Mouse (Mus musculus) CH12.LX (cell line): ENCODE data around the gene H2-T3. TPM values are rescaled to one million over a fixed set of nuclear protein-coding genes. Genes with fewer than 3 reads are reported as not detected.
A peak's percentile ranks its signal among the peaks of the same experiment; 100 is the strongest.
"Not testable (repeated sequence)": the region's sequence is repeated elsewhere in the genome, so short reads cannot be mapped to it uniquely, and the experiment has no call there.

Experiments
- DNase-seq: peaks from one replicate; pipeline ENCODE4 v3.0.0-alpha.2; 2013; ENCODE audit errors: extremely low read depth
- H3K27ac ChIP-seq: 2 replicates; pipeline ENCODE4 v1.5.1; 2012; ENCODE audit warnings: low read depth, mild to moderate bottlenecking, control low read depth, moderate library complexity; ENCODE audit not compliant: insufficient read depth
- H3K27me3 ChIP-seq: replicated peaks from 2 replicates; pipeline ENCODE3; 2012; ENCODE audit warnings: inconsistent platforms
- H3K36me3 ChIP-seq, 2 experiments: replicated peaks in 1 of 2; 2 replicates each; pipeline versions ENCODE3 to v1.6.1; 2012; ENCODE audit warnings: inconsistent platforms in 1 of 2, low read length in 1 of 2, mild to moderate bottlenecking in 1 of 2, mixed read lengths in 1 of 2, moderate library complexity in 1 of 2; ENCODE audit not compliant: control insufficient read depth in 1 of 2, insufficient read depth in 1 of 2
- H3K4me1 ChIP-seq, 2 experiments: 2 replicates each; pipeline ENCODE4 v1.6.1; 2012; ENCODE audit warnings: inconsistent platforms in 1 of 2, moderate library complexity in 1 of 2; ENCODE audit not compliant: insufficient read depth in 2 of 2, control insufficient read depth in 1 of 2
- H3K4me2 ChIP-seq: 2 replicates; pipeline ENCODE4 v1.6.1; 2012; ENCODE audit warnings: low read depth, mild to moderate bottlenecking, control low read depth; ENCODE audit not compliant: poor library complexity, insufficient read depth, severe bottlenecking
- H3K4me3 ChIP-seq, 3 experiments: fragments of 150-350 bp in 1 of 3; sonication (generic) in 1 of 3; replicated peaks in 1 of 3; 2 replicates each; pipeline versions ENCODE3 to v1.5.1; 2011 to 2012; ENCODE audit warnings: low read depth in 2 of 3, low read length in 2 of 3, mild to moderate bottlenecking in 2 of 3, moderate library complexity in 2 of 3, control low read depth in 1 of 3, improper control_type of control experiment in 1 of 3, inconsistent platforms in 1 of 3, mixed read lengths in 1 of 3; ENCODE audit not compliant: poor library complexity in 1 of 3
- H3K79me2 ChIP-seq: replicated peaks from 2 replicates; pipeline ENCODE4 v1.6.1; 2012; ENCODE audit warnings: mild to moderate bottlenecking, moderate library complexity; ENCODE audit not compliant: control insufficient read depth, poor library complexity, insufficient read depth, severe bottlenecking; ENCODE audit errors: extremely low read depth
- H3K9ac ChIP-seq: 2 replicates; pipeline ENCODE4 v1.6.1; 2012; ENCODE audit warnings: low read depth, mild to moderate bottlenecking, control low read depth, moderate library complexity; ENCODE audit not compliant: insufficient read depth
- H3K9me3 ChIP-seq: replicated peaks from 2 replicates; pipeline ENCODE3; 2012; ENCODE audit warnings: low read length, inconsistent platforms, mixed read lengths
- BHLHE40 ChIP-seq: IDR thresholded peaks from 2 replicates; pipeline ENCODE4 v1.6.1; 2011; ENCODE audit warnings: mild to moderate bottlenecking, low read depth, low read length, improper control_type of control experiment
- EP300 ChIP-seq: IDR thresholded peaks from 2 replicates; pipeline ENCODE4 v1.6.1; 2011; ENCODE audit warnings: low read length, improper control_type of control experiment
- HCFC1 ChIP-seq: IDR thresholded peaks from 2 replicates; pipeline ENCODE4 v1.6.1; 2012; ENCODE audit warnings: low read depth, mild to moderate bottlenecking, inconsistent platforms, low read length, improper control_type of control experiment
- IRF4 ChIP-seq: IDR thresholded peaks from 2 replicates; pipeline ENCODE4 v1.6.1; 2014; ENCODE audit warnings: low read depth, mild to moderate bottlenecking, inconsistent platforms, low read length, improper control_type of control experiment
- JUND ChIP-seq: conservative IDR thresholded peaks from 2 replicates; pipeline ENCODE4 v1.6.1; 2011; ENCODE audit warnings: low read depth, low read length, improper control_type of control experiment
- MEF2A ChIP-seq: IDR thresholded peaks from 2 replicates; pipeline ENCODE4 v1.6.1; 2014; ENCODE audit warnings: low read depth, mild to moderate bottlenecking, inconsistent platforms, low read length, improper control_type of control experiment, borderline replicate concordance
- MXI1 ChIP-seq: IDR thresholded peaks from 2 replicates; pipeline ENCODE4 v1.6.1; 2011; ENCODE audit warnings: mild to moderate bottlenecking, low read depth, low read length, improper control_type of control experiment
- NELFE ChIP-seq: IDR thresholded peaks from 2 replicates; pipeline ENCODE4 v1.6.1; 2011; ENCODE audit warnings: low read depth, low read length, improper control_type of control experiment
- PAX5 ChIP-seq: IDR thresholded peaks from 2 replicates; pipeline ENCODE4 v1.6.1; 2012; ENCODE audit warnings: low read length, inconsistent platforms, mixed read lengths
- RAD21 ChIP-seq: IDR thresholded peaks from 2 replicates; pipeline ENCODE4 v1.6.1; 2011; ENCODE audit warnings: low read depth, mild to moderate bottlenecking, low read length, improper control_type of control experiment, moderate library complexity
- RCOR1 ChIP-seq: conservative IDR thresholded peaks from 2 replicates; pipeline ENCODE4 v1.6.1; 2012; ENCODE audit warnings: low read depth, mild to moderate bottlenecking, inconsistent platforms, low read length, improper control_type of control experiment
- SIN3A ChIP-seq: IDR thresholded peaks from 2 replicates; pipeline ENCODE4 v1.6.1; 2012; ENCODE audit warnings: low read length, improper control_type of control experiment, inconsistent platforms
- SMC3 ChIP-seq: IDR thresholded peaks from 2 replicates; pipeline ENCODE4 v1.6.1; 2011; ENCODE audit warnings: low read depth, low read length, improper control_type of control experiment
- TBP ChIP-seq: conservative IDR thresholded peaks from 2 replicates; pipeline ENCODE4 v1.6.1; 2011; ENCODE audit warnings: low read depth, low read length, improper control_type of control experiment
- USF2 ChIP-seq: conservative IDR thresholded peaks from 2 replicates; pipeline ENCODE4 v1.6.1; 2011; ENCODE audit warnings: low read depth, low read length, improper control_type of control experiment
- ZKSCAN1 ChIP-seq: IDR thresholded peaks from 2 replicates; pipeline ENCODE4 v1.6.1; 2012; ENCODE audit warnings: low read depth, inconsistent platforms, low read length, improper control_type of control experiment, borderline replicate concordance
- dilution Hi-C: fragments of 300-500 bp; cut with MboI; formaldehyde crosslinking; loops from 2 replicates; pipeline ENCODE4 v1.14.3; 2020; ENCODE audit warnings: low sequenced_read_pairs; ENCODE audit not compliant: extremely low pct_unique_long_range_greater_than_20kb, extremely low pct_ligation_motif_present
- in situ Hi-C: fragments of 300-500 bp; cut with MboI; formaldehyde crosslinking; loops from 3 replicates; pipeline ENCODE4 v1.14.3; 2019; ENCODE audit warnings: low sequenced_read_pairs, low pct_ligation_motif_present, low pct_unique_long_range_greater_than_20kb, mixed read lengths
- polyA plus RNA-seq: library from polyadenylated mRNA; unstranded; fragments of >175 nt; gene quantifications from 2 replicates; pipeline ENCODE4 v1.2.1, GENCODE M21; 2012; ENCODE audit warnings: low read depth; ENCODE audit not compliant: insufficient read length
- total RNA-seq, 2 experiments: library from RNA; depleted of rRNA; stranded (reverse); fragments of 300-350 nt in 1 of 2; fragments of >200 nt in 1 of 2; gene quantifications; 2 replicates each; pipeline ENCODE4 v1.2.3; 2012 to 2014

Gene H2-T3
- total and polyA plus RNA-seq, 3 experiments, result 1.3 TPM; not detected in 2

- no peak for DNase-seq
- H3K4me3 ChIP-seq, result peak within 1 kb of the TSS in 1 of 3 experiments; percentile 35
- in situ Hi-C loops, result no loop called here
- H3K36me3 ChIP-seq, result no peaks in the 10 kb centered on the region
- no peak within 1 kb of the TSS for H3K9ac ChIP-seq
- dilution Hi-C loops, result no loop called here
- H3K4me2 ChIP-seq, result no peak within 1 kb of the TSS
- H3K27me3 ChIP-seq, result no peaks in the 10 kb centered on the region
- H3K27ac ChIP-seq, result no peak within 1 kb of the TSS
- TF ChIP-seq JUND (no peak), MEF2A (no peak), IRF4 (no peak), RAD21 (no peak), ZKSCAN1 (no peak), NELFE (no peak), SMC3 (no peak)
- no peaks in the 10 kb centered on the region for H3K9me3 ChIP-seq
- H3K79me2 ChIP-seq, result no peaks in the 10 kb centered on the region
- no peaks in the 10 kb centered on the region for H3K4me1 ChIP-seq
Observed at GRCm38 (mm10) chr17:36168039-36168652, 21.9 kb downstream of the H2-T3 start, which contains the start of gene Gm8909. Gm8909 (minus strand) TSS chr17:36168537.

- TF ChIP-seq JUND, result no peak
- TF ChIP-seq TBP, result no peak
- no peak for TF ChIP-seq IRF4
- TF ChIP-seq PAX5, result no peak
- no peak for TF ChIP-seq HCFC1
- TF ChIP-seq USF2, result no peak
- no peak for TF ChIP-seq EP300
- no peak for TF ChIP-seq BHLHE40
- no peak for TF ChIP-seq ZKSCAN1
- TF ChIP-seq RCOR1, result no peak
- TF ChIP-seq MXI1, result no peak
- TF ChIP-seq SIN3A, result no peak
- Histone ChIP-seq H3K4me2 (no peak overlapping the region), H3K9me3 (no peaks in the 10 kb centered on the region), H3K4me1 (no peaks in the 10 kb centered on the region), H3K36me3 (no peaks in the 10 kb centered on the region), H3K27me3 (no peaks in the 10 kb centered on the region), H3K9ac (no peak overlapping the region), H3K79me2 (no peaks in the 10 kb centered on the region), H3K27ac (no peak overlapping the region), H3K4me3 (peak overlapping the region in 1 of 3 experiments; percentile 35)
- in situ Hi-C loops, result no loop called here
- DNase-seq, result no peak
- dilution Hi-C loops, result no loop called here
Observed at GRCm38 (mm10) chr17:36167306-36168038, 22.6 kb downstream of the H2-T3 start.

- DNase-seq, H3K4me1 ChIP-seq, H3K36me3 ChIP-seq, H3K9me3 ChIP-seq, dilution Hi-C loops, H3K27ac ChIP-seq, H3K79me2 ChIP-seq, H3K4me2 ChIP-seq, H3K4me3 ChIP-seq, H3K9ac ChIP-seq, in situ Hi-C loops, H3K27me3 ChIP-seq: not testable (repeated sequence)
Observed at GRCm38 (mm10) chr17:36166901-36167300, 23.2 kb downstream of the H2-T3 start.
